Mouse (Mus musculus): Measurements from ENCODE around the gene Ankrd28.
A peak's percentile ranks its signal among the peaks of the same experiment; 100 is the strongest.

Gene Ankrd28

DNA sequence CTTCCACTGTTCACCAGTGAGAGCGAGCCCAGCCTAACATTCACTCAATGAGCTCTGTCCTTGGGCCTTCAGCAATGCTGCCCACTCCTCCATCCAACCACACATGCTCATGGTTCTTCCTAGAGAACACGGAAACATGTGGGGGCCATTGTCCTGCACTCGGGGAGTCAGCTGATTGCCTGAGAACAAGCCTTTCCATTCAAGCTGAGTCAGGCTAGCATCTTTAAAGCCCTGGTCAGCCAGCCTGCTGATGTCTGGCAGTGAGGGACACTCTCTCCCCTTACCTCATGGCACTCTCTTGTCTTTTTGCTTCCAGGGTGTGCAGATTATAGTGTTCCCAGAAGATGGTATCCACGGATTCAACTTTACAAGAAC lies 164.9 kb downstream of the Ankrd28 start:
- DNase-seq (ENCODE audit: low spot score) = peak; percentile 44

- no peak for DNase-seq (ENCODE audit: low spot score)
Observed at GRCm38 (mm10) chr14:31664903-31665565, 165.4 kb downstream of the Ankrd28 start.

DNA sequence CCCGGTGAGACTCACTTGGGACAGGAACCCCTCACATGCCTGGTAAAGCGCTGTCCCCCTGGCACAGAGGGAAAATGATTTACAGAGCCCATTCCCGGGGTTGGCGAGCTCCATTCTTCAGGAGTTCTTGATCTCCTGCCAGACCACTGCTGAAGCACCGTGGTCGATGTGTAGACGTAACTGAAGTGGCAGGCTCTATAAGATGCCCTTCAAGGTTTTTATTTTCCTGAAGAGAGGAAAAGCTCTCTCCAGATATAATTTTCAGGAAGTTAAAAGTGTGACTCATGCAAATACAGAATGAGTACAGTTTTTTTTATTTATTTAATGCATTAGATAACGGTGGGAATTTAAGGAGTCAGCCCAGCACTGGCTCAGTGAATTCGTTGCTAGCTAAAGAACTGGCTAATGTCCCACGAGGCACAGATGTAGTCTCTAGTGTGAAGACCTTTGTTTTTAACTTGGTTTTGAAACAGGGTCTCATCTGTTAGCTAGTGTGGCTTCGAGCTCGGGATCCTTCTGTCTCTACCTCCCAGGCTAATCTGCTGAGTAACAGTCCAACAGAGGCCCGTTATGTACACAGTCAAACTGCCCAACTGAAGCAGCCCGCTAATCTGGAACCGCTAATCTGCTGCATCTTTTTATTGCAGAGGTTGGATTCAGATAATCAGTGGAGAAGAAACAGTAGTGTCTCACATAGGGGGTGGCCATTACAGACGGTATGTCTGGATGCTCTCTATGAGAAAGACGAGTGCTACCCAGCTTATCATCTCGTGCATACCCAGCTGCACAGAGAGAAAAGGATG lies 166.2 kb downstream of the Ankrd28 start:
- peak; percentile 30 for DNase-seq (ENCODE audit: low spot score)

DNA sequence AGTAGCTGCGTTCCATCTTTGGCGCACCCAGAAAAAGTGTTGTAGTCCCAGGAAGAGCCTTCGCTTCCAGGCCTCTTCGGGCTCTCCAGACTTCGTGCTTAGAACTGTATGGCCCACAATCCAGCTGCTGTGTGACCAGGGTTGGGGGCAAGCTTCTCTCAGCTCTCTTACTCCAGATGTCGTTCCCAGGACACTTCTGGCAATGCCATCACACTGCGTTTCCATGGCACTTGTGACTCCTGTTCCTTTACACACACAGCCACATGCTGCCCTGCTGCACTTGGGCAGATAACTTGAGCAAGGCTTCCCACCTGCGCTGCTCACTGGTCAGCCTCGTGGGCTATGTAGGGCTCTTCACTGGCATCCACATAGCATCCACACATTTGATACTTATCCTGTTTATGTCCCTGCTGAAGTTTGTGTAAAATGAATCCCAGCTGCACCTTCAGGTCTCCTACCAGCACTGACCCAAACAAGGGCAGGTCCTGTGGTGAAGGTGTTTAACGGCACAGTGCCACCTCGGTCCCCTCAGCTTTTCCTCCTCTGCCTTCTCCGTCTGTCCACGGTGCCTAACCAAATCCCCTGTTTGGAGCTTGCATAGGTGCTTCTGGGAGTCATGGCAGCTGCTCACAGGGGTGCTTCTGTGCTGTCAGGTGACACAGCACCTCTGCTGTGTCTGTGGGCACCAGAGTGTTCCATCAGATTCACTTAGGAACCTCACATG lies 166.9 kb downstream of the Ankrd28 start:
- no peak for DNase-seq (ENCODE audit: low spot score)

DNA sequence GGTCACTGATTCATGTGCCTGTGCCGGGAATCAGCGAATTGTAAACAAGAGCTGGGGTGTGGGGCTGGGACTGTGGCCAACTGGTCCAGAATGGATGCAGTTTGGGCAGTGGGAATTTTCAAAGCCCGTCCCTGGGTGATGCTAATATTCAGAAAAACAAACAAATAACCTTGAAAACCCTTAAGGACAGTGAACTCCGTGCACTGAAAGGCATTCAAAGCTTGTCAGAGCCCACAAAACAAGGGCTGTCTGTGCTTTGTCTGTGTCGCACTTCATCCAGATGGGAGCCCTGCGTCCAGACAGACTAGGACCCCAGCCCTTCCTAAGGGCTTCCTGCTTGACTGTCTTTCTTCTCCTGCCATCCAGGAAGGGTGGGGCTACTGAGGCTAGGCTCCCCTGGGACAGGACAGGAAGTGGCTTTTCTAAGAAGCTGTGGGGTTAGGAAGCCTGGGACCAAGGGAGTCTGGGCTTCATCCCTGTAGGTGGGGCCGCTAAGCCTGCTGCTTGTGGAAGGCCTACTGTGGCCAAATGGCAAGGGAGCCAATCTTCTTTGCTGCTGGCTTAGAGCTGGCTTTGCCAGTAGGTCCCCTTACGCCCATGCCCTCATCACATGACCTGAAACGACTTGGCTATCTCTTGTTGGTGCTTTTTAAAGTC lies 167.8 kb downstream of the Ankrd28 start:
- DNase-seq (ENCODE audit: low spot score) = no peak

- DNase-seq (ENCODE audit: low spot score) = peak; percentile 91
Observed at GRCm38 (mm10) chr14:31661671-31662554, 168.5 kb downstream of the Ankrd28 start.

GRCm38 (mm10) chr14:31660312-31661093 lies 169.9 kb downstream of the Ankrd28 start:
- DNase-seq (ENCODE audit: low spot score) = peak; percentile 74

GRCm38 (mm10) chr14:31659501-31660181 lies 170.8 kb downstream of the Ankrd28 start:
- DNase-seq (ENCODE audit: low spot score) = peak; percentile 43

GRCm38 (mm10) chr14:31658126-31658680 lies 172.2 kb downstream of the Ankrd28 start:
- DNase-seq (ENCODE audit: low spot score) = no peak

- peak; percentile 86 for DNase-seq (ENCODE audit: low spot score)
Observed at GRCm38 (mm10) chr14:31656857-31657645, 173.4 kb downstream of the Ankrd28 start.

DNA sequence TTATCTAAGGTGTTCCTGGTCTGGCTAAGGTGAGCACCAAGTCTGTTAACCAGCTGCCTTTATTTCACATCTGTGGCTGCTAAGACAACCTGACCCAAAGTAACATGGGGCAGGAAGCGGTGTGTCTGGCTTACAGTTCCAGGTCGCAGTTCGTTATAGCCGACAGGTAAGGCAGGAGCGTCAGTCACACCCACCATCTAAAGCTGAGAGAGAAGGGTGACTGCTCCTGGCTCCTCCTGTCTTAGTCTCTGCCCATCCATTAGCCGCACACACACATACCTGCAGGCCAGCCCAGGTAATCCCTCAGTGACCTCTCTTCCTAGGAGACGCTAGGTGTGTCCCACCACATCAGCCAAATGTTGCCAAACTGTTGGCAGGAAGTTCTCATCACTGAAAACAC lies 174.1 kb downstream of the Ankrd28 start:
- no peak for DNase-seq (ENCODE audit: low spot score)

GRCm38 (mm10) chr14:31655406-31655805 lies 175.0 kb downstream of the Ankrd28 start:
- DNase-seq (ENCODE audit: low spot score) = no peak

GRCm38 (mm10) chr14:31654816-31655215 lies 175.6 kb downstream of the Ankrd28 start:
- DNase-seq (ENCODE audit: low spot score) = no peak

DNA sequence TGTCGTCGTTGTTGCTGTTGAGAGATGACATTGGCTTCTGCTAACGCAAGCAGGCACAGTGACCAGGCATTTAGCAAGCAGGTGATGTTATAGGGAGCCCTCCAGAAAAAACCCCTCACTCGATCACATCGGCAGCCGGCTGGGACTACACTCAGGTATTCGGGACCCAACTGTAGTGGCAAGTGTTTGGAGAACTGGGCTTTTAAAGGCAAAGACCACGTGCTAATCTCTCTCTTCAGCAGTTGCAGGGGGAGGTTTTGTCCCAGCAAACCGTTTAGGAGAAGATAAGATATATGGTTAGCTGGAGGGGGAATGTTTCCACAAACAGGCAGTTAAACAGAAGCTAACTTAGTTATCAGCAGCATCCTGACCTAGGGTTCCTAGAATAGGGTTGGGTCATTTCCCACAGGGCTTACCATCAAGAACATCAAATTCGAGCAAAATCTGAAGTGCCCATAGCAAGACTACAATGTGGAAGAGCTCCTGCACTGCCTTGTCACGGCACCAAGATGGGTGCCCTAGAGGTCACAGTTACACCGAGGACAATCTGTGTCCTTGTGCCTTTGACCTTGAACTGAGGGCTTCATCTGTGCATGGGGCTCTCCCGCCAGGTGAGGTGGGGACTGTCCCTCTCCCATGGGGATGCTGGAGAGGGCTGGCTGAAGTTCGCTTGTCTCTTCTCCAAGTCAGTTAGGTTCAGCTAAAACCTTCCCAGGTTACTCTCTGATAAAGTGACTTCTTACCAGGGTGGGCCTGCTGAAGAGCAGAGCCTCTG lies 177.2 kb downstream of the Ankrd28 start:
- no peak for DNase-seq (ENCODE audit: low spot score)

DNA sequence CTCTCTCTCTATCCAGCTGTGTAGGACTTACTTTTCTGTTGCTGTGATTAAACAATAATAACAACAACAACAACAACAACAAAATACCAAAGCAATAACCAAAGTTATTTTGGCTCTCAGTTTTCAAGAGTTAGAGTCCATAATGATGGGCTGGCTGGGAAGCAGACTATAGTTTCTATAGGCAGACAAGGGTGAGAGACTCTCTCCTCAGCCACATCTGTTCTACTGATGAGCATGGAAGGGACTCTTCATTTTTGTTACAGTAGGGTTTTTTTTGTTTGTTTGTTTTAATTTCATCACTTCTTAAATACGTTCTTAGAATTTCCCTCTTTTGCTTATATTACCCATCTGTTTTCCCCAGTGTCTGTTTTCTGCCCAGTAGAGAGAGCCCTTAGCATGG lies 177.8 kb downstream of the Ankrd28 start:
- DNase-seq (ENCODE audit: low spot score) = no peak

- DNase-seq (ENCODE audit: low spot score) = no peak
Observed at GRCm38 (mm10) chr14:31652106-31652505, 178.3 kb downstream of the Ankrd28 start.

GRCm38 (mm10) chr14:31651206-31651605 lies 179.2 kb downstream of the Ankrd28 start:
- no peak for DNase-seq (ENCODE audit: low spot score)

DNA sequence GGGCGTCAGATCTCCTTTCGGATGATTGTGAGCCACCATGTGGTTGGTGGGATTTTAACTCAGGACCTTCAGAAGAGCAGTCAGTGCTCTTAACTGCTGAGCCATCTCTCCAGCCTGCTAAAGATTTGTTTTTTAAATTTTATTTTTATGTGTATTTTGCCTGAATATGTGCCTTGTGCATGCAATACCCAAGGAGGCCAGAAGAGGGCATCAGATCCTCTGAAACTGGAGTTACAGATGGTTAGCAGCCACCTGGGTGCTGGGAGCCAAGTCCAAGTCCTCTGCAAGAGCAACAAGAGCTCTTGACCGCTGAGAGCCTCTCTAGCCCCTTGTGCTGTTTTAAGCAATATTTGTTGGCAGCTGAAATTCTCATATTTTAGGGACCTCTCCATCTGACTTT lies 180.1 kb downstream of the Ankrd28 start:
- no peak for DNase-seq (ENCODE audit: low spot score)
